In the genomic region with DNA sequence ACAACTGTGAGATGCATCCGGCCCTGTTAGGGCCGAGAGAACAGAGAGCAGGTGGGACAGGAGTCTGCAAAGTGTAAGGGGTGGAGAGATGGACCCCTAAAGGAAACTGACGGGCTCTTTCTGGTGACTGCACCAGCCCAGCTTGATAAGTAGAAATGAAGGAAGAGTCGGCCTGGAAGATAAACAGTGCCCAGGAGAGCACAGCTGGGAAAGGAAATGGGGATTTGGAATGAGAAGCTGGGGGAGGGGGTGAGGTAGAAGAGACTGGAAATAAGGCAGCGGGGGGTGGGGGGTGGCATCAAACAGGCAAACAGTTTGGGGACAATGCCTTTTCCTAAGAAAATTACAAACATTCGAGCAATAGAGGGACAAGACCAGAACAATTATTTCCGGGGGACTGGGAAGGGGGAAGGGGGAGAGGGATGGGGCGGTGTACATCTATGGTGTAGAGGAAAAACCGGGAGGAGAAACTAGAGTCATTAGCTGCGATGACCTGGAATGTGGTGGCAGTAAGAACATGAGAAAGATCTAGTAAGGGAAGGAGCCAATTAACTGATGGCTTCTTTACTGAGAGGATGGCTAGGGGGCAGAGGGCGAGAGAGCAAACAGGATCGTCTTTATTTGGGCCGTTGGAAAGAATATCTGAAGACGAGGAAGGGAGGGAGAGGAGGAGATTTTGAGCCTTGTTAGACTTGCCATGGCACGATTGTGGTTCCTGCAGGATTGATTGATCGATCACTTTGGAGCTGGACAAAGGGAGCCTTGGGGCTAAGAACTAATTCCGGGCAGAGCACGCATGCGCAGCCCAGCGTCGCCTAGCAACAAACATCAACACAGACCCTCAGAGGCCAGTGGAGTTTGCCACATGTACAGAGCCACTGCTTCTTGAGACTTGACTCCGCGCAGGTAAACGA, we compare ENCODE assay signal across 8 mouse cellular contexts. TPM values are rescaled to one million over a fixed set of nuclear protein-coding genes. Genes with fewer than 3 reads are reported as not detected.
DNase-seq lines count a peak whose midpoint lies in the region; ATAC-seq and TF ChIP-seq lines count a peak whose summit lies in the region.

A gene (plus strand): TSS at position 851 of the 914 bp plus-strand sequence.

- no peaks in the 10 kb centered on the region for H3K36me3 ChIP-seq in intestine, postnatal 0 days (ENCODE audit: control insufficient read depth, insufficient read depth)

- peak within 1 kb of the TSS; percentile 58 for H3K4me2 ChIP-seq in intestine, postnatal 0 days (replicated peaks; ENCODE audit: low read depth)

- WGBS in intestine, postnatal 0 days = 20% methylated on average over 24 of the region's 24 CpGs

- no peak within 1 kb of the TSS for H3K27ac ChIP-seq in intestine, postnatal 0 days (ENCODE audit: low read depth, low read length)

- H3K4me3 ChIP-seq in intestine, postnatal 0 days (ENCODE audit: low read depth, low read length) = peak within 1 kb of the TSS; percentile 34

- no peaks in the 10 kb centered on the region for H3K27me3 ChIP-seq in intestine, postnatal 0 days (replicated peaks; ENCODE audit: control insufficient read depth, insufficient read depth, low read length)

- intact Hi-C loops in left cerebral cortex, postnatal 4 days (cut with DNase I) = no loop called here

- H3K9ac ChIP-seq in intestine, postnatal 0 days (ENCODE audit: low read depth, low read length) = no peak within 1 kb of the TSS

- no peaks in the 10 kb centered on the region for H3K4me1 ChIP-seq in intestine, postnatal 0 days (replicated peaks; ENCODE audit: control insufficient read depth, insufficient read depth, low read length)

- ATAC-seq in intestine, postnatal 0 days = peak; percentile 51

- DNase-seq in adrenal gland, postnatal 10 days = peak; percentile 49
- DNase-seq in cerebellum, postnatal 4 days (ENCODE audit: low spot score in 2 of 2) = peak; percentile 53 to 72
- peak; percentile 19 to 39 for DNase-seq in gastrocnemius, postnatal 4 days (ENCODE audit: low spot score in 2 of 2)
- DNase-seq in left cerebral cortex, postnatal 4 days = peak; percentile 82
- DNase-seq in mesoderm, embryonic 11.5 days (ENCODE audit: low read depth, low spot score) = peak; percentile 93
- peak; percentile 69 for DNase-seq in right cerebral cortex, postnatal 14 days
- no peak for DNase-seq in urinary bladder, postnatal 25 days (ENCODE audit: low spot score)

- TF ChIP-seq CTCF in intestine, postnatal 0 days (IDR thresholded peaks at IDR 0.05; ENCODE audit: low read depth) = no peak

- H3K9me3 ChIP-seq in intestine, postnatal 0 days (ENCODE audit: control insufficient read depth) = no peaks in the 10 kb centered on the region

RNA-seq across cellular contexts. Expression of the gene that starts here (rescaled TPM):
- under 1 TPM; 0.09 to 0.12 TPM for total RNA-seq in adrenal gland, postnatal 10 days (2021)
- under 1 TPM in 1 of 2 experiments, not detected in 1; 0.12 TPM for total RNA-seq in gastrocnemius, postnatal 4 days (2021)
- polyA plus RNA-seq in intestine, postnatal 0 days (2015; fragmentation: Nextera tagmentation; extraction: Ambion mirVana) = 0.09 TPM in 1 of 2 replicates, not detected in the other
- 1 to 10 TPM in 1 of 2 experiments, under 1 TPM in 1; 0.96 to 1.1 TPM for total RNA-seq in left cerebral cortex, postnatal 4 days (2021)

Comparison
In these comparisons a context has a peak if more than half of its experiments do, and no peak if none do; other contexts are left out.
1. Peak in DNase-seq in adrenal gland, postnatal 10 days; RNA of the gene not detected or under 1 TPM.
2. Peak in DNase-seq in gastrocnemius, postnatal 4 days; RNA of the gene not detected or under 1 TPM.
3. Peak in ATAC-seq, H3K4me3 ChIP-seq and H3K4me2 ChIP-seq in intestine, postnatal 0 days; RNA of the gene not detected or under 1 TPM.